Mouse (Mus musculus): ENCODE data around the gene Plekha4.
"Not testable (repeated sequence)": the region's sequence is repeated elsewhere in the genome, so short reads cannot be mapped to it uniquely, and the experiment has no call there.

Gene Plekha4

DNA sequence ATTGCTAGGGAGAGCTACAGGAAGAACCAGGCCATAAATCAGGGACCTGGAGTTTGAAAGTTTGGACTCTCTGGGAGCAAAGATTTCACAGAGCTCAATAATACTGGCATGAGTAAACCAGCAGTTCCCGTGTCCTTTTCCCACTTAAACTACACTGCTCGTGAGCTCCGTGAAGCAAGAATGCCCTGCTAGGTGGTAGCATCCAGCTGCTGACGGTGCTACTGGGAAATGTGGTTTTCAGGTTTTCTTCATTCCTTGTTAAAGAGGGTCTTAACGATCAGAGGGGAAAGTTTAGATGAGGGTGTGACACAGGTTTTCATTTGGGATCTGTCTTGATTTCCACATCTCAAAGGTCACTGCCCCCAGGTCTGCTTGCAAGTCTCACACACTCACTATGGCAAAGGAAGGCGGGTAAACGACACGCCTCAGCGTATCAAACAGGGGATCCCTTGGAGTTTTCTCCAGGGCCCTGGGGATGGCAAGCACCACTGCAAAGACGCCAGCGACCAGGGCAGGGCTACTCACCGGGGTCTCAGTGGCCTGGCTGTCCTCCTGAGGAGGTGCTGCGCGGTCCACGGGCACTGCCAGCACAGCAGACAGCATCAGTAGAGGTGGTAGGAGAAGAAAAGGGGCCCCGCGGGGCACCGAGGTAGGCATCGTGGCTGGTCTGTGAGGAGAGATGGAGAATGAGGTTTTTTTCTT, 16.8 kb upstream of the Plekha4 start:
- no peak for DNase-seq (ENCODE audit: low spot score)

DNA sequence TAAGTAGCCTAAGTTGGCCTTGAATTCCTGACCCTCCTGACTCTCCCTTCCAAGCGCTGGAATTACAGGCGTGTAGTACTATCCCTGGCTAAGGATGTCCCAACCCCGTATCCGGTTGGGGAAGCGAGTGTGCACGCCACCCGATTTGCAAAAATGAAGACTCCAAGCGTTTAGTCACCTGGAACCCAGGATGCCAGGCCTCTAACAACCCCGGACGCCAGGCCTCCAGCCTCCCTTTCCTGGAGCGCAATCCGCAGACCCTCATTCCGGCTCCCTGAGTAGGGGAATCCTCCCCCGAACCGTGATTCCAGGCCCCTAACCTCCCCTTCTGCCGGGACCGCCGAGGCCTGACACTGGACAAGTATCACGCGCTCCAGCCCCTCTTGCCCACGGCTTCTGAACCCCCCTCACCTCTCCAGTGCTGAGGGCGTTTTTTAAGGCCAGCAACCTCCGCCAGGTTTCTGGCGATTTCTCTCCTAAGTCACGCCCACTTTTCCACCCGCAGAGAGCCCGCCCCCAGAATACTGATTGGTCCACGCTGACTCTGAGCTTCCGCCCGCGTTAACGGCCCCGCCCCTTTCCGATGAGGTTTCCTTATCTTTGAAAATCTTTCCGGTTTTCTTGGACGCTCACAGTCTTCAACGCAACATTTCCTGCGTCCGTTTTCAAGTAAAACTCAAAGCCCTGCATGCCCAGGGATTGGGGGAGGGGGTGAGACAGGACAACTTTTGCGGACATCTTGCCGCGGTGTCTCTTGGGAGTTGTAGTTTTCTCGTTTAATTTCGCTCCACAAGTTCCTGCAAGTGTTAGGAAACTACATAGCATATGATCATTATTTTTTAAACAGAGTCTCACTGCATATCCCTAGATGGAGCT, 16.0 kb upstream of the Plekha4 start, which contains the start of gene Nucb1:
Nucb1 (minus strand) TSS at position 495 of the 876 bp plus-strand sequence.
- peak; percentile 94 for DNase-seq (ENCODE audit: low spot score)

DNA sequence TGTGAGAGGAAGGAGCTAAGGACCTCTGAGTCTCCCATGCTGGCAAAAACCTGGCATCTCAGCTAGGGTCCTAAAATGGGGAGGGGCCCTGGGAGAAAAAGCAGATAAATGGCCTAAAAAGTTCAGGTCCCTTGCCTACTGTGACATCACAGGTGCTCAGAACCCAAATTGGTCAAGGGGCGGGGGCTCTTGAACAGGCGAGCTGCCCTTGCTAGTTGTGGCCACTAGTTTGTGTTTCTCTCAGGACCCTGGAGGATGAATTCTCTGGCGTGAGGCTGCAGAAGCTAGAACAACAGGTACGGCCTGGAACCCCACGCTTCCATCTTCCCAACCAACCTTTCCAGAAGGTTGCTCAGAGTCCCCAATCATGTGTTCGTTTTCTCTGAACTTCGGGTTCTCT, 11.7 kb upstream of the Plekha4 start:
- DNase-seq (ENCODE audit: low spot score): no peak

- no peak for DNase-seq (ENCODE audit: low spot score)
Observed at GRCm38 (mm10) chr7:45515436-45515835, 10.7 kb upstream of the Plekha4 start.

GRCm38 (mm10) chr7:45516846-45517245, 9.3 kb upstream of the Plekha4 start:
- DNase-seq (ENCODE audit: low spot score): not testable (repeated sequence)

- DNase-seq (ENCODE audit: low spot score): no peak
Observed at GRCm38 (mm10) chr7:45518618-45519017, 7.5 kb upstream of the Plekha4 start.

DNA sequence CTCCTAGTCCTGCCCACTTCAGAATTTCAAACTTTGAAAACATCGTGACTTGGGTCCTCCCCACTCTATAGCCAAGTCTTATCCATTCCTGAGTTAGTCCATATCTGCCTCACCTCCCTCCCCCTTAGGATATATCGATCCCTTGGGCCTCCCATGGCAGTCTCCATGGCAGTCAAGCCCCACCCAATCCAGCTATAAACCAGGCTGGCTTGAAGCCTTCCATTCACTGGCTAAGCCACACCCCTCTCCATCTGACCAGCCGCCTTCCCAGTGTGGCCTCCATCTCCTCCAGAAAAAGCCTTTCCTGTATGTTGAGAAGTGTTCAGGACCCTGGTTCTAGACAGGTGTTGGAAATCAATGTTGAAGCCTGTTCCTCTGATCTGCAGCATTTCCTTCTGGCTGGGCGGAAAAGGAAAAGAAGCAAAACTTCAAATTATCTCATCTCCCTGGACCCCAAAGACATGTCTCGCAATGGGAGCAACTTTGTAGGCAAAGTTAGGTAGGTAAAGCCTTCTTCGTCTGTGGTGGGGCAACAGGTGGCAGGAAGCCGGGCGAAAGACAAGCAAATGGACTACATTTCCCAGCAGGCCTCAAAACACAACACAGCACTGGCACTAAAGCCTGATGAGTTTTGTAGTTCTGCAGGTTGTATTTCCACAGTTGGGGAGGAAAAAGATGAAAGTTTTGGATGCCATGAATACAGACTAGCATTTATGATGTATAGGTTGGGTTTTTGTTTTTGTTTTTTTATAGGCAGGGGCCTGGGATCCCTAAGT, 6.6 kb upstream of the Plekha4 start:
- no peak for DNase-seq (ENCODE audit: low spot score)

GRCm38 (mm10) chr7:45520605-45521004, 5.5 kb upstream of the Plekha4 start:
- DNase-seq (ENCODE audit: low spot score): no peak

GRCm38 (mm10) chr7:45521728-45522184, 4.4 kb upstream of the Plekha4 start:
- peak; percentile 84 for DNase-seq (ENCODE audit: low spot score)

DNA sequence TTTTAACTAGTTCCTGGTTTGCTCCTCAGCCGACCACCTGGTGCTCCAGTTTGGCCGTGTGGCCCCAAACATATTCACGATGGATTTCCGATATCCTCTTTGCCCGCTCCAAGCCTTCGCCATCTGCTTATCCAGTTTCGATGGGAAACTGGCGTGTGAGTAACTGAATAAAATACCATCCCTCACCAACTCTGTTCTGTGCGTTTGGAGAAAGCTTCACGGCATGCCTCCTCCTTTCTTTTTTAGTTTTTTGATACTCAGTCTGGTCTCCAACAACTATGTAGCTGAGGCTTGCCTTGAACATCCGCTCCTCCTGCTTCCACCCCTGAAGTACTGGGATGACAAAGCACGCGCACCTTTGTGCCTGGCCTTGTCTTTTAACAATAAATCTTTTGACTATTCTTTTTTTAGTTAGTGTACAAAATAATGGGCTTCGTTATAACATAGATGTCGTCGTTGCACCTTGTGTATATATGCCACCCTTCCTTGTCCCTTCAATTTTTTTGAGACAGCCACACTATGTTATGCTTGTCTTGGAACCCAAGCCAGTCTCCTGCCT, 3.9 kb upstream of the Plekha4 start:
- no peak for DNase-seq (ENCODE audit: low spot score)

- no peak for DNase-seq (ENCODE audit: low spot score)
Observed at GRCm38 (mm10) chr7:45522957-45523676, 3.0 kb upstream of the Plekha4 start.

- DNase-seq (ENCODE audit: low spot score): no peak
Observed at GRCm38 (mm10) chr7:45523678-45524170, 2.4 kb upstream of the Plekha4 start.

DNA sequence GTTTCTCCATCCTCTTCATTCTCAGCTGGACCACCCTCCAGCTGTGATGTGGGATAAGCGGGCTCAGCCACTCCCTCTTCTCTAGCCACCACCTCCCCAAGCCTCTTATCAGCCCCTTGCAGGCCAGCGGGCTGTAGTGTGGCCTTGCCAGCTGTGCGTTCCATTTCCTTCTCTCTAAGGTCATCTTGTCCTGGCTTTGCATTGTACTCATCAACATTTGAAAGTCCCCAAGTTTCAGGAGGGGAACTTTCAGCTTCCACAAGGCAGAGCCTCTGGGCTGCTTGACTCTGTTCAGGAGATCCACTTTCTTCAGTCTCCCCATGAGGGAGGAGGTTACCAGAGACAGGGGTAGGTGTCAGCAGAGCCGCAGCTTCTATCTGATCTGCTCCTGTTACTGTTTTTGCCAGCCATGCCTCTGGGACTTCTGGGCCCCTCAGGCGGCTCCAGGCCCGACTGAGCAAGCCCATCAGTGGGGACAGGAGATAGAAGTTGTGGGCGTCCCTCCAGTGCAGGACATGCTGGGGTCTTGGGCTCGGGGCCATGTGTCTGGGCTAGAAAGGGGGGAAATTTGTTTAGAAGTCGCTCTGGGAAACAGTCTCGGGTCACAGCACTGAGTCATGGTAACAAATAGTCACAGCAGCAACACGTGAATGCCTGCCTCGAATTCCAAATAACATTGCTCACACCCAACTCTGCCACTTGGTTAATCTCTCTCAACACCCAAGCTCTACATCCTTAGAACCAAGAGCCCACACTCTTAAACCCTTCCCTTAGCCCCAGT, 1.1 kb upstream of the Plekha4 start:
- no peak for DNase-seq (ENCODE audit: low spot score)

DNA sequence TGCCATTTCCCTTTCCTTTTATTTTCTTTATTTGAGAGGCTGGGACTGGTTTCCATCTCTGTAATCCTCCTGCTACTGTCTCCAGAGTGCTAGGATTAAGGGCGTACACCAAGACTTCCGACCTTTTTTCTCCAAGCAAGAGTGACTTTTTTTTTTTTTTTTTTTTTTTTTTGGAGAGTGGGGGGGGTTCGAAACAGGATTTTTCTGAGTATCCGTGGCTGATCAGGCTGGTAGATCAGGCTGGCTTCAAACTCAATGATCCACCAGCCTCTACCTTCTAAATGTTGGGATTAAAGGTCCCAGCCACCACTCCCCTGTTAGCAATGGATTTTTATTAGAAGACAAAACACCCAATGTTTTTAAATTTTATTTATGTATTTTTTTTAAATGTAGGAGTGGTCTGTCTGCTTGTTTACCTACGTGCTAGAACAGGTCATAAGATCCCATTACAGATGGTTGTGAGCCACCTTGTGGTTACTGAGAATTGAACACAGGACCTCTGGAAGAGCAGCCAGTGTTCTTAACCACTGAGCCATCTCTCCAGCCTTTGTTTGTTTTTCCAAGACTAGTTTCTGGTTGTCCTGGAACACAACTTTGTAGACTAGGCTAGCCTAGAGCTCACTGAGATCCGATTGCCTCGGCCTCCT, 467 bp downstream of the Plekha4 start:
- DNase-seq (ENCODE audit: low spot score): no peak

DNA sequence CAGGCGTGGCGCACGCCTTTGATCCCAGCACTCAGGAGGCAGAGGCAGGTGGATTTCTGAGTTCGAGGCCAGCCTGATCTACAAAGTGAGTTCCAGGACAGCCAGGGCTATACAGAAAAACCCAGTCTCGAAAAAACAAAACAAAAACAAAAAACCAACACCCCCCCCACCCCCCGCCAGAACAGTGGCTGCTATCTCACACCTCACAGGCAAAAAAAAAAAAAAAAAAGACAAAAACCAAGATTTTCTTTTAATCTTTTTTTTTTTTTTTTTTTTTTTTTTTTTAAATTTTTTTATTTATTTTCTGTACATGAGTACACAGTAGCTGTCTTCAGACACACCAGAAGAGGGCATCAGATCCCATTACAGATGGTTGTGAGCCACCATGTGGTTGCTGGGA, 1.0 kb downstream of the Plekha4 start:
- not testable (repeated sequence) for DNase-seq (ENCODE audit: low spot score)

DNA sequence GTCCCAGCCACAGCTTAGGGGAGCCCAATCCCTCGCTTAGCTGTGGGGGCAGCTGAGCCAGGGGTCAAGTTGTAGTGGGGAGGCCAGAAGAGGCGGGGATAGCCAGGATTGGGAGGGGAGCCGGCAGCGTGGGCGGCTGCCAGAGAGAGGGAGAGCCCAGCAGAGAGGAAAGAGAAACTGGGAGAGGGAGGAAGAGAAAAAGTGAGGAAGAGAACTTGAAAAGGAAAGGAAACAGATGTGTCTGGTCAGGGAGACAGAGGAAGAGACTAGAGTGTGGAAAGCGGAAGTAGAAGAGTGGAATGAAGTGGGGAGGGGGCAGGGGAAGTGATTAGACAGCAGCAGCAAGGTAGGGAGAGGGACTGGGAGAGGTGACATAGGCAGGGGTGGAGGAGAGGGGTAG, 3.3 kb downstream of the Plekha4 start:
- no peak for DNase-seq (ENCODE audit: low spot score)

DNA sequence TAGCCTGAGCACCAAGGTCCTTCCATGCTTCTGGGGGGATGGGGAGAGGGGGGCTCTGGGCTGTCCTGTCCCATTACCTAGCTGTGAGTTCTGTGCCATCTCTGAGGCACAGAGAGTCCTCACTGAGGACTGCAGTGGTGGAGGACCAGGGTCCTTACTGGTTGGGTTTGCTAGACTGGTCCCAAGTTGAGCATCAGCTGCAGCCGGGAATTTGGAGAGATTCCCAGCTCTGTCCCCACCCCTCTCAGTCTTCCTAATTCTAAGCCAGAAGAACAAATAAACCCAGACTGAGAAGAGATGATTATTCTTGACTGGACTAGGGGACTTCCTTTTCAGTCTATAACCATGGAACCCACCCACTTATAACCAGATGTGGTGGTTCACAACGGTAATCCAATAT, 4.5 kb downstream of the Plekha4 start:
- DNase-seq (ENCODE audit: low spot score): no peak

GRCm38 (mm10) chr7:45535676-45536075, 9.5 kb downstream of the Plekha4 start:
- DNase-seq (ENCODE audit: low spot score): no peak

DNA sequence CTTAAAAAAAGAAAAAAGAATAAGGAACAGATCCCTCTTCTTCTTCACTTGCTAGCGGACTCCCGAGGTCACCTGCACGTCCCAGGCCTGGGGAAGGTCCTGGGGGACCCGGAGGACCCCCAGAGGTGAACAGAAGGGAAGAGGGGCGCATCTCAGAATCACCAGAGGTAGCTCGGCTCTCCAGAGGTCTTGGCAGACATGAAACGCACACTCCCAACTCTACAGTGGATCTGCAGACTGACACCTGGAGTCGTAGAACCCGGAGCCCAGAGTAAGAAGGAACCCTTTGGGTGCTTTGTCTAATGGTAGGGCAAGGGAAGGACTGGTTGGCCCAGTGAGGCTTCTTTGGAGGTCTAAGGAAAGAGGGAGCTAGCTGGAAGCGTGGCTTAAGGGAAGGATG, 11.5 kb downstream of the Plekha4 start:
- DNase-seq (ENCODE audit: low spot score): no peak

All from testis, postnatal 10 days (tissue).